Mouse (Mus musculus): Measurements from ENCODE around the gene Cdkl3. TPM values are rescaled to one million over a fixed set of nuclear protein-coding genes. Genes with fewer than 3 reads are reported as not detected.

Gene Cdkl3
- polyA plus RNA-seq, 1 experiment from 2014 or later: 9.4 TPM

DNA sequence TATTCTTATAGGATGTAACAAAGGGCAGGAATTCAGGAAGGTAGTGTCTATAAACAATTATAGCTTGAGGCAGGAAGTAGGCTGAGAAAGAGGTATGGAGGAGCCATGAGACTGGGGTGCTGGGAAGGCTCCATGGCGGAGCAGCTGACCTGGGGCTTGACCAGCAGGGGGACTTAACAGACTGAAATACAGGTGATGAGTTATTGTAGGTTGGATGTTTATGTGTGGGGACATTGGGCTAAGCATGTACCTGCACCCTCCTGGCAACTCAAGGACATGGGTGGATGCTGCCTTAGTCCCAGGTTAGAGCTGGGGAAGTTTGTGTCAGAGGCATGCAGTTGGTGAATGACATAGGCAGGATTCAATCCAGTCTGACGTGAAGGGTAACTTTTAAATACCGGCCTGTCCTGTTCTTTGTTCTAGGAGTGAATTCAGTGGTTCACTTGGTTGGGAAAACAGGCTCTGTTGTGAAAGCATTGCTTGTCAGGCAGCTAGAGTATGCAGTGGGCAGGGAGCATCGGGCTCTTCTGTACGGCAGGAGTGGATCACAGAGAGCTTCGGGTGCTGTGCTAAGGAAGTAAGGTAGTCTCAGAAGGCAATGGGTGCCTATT lies 72.8 kb downstream of the Cdkl3 start:
- Histone ChIP-seq H3K4me3 (no peak overlapping the region), H3K36me3 (no peaks in the 10 kb centered on the region), H3K27ac (ENCODE audit: poor library complexity, severe bottlenecking) (no peak overlapping the region), H3K4me2 (no peak overlapping the region), H3K27me3 (replicated peaks) (no peaks in the 10 kb centered on the region), H3K9ac (no peak overlapping the region), H3K4me1 (replicated peaks) (peaks cover 17% of the 10 kb centered on the region), H3K9me3 (replicated peaks) (no peaks in the 10 kb centered on the region)
- WGBS: 86% methylated on average over 6 of the region's 6 CpGs
- no peak for ATAC-seq (ENCODE audit: insufficient number of reproducible peaks, low FRiP score)

DNA sequence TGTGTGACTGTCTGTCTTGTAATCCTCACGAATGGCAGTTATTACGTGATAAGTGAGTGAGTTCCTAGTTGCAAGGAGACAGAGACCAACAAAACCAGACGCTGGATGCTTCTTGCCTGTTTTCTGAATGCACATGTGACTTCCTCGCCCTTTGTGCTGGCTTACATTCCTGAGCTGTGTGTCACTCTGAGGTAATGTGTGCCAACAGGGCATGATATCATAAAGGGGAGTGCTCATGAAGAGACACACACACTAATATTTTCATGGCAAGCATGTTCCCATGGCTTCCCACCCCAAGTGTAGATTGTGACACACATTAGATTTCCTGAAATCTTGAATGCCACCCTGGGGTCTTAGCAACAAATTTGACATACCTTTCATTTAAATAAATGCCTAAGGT lies 73.9 kb downstream of the Cdkl3 start:
- H3K9me3 ChIP-seq (replicated peaks): no peaks in the 10 kb centered on the region
- H3K4me2 ChIP-seq: no peak overlapping the region
- H3K4me3 ChIP-seq: no peak overlapping the region
- H3K27me3 ChIP-seq (replicated peaks): no peaks in the 10 kb centered on the region
- peaks cover 17% of the 10 kb centered on the region for H3K4me1 ChIP-seq (replicated peaks)
- no peak overlapping the region for H3K27ac ChIP-seq (ENCODE audit: poor library complexity, severe bottlenecking)
- no peak overlapping the region for H3K9ac ChIP-seq
- H3K36me3 ChIP-seq: no peaks in the 10 kb centered on the region
- no peak for ATAC-seq (ENCODE audit: insufficient number of reproducible peaks, low FRiP score)
- WGBS: 49% methylated on average over 4 of the region's 4 CpGs

GRCm38 (mm10) chr11:52079978-52080377 lies 76.0 kb downstream of the Cdkl3 start:
- Histone ChIP-seq H3K4me3 (no peak overlapping the region), H3K9ac (no peak overlapping the region), H3K36me3 (no peaks in the 10 kb centered on the region), H3K27me3 (replicated peaks) (no peaks in the 10 kb centered on the region), H3K4me1 (replicated peaks) (peaks cover 17% of the 10 kb centered on the region), H3K9me3 (replicated peaks) (no peaks in the 10 kb centered on the region), H3K4me2 (no peak overlapping the region), H3K27ac (ENCODE audit: poor library complexity, severe bottlenecking) (peak overlapping the region; percentile 34; the same call in 1 of the 2 replicates)
- 19% methylated on average over 5 of the region's 5 CpGs for WGBS
- peak; percentile 63; the same call in 1 of the 2 replicates for ATAC-seq (ENCODE audit: insufficient number of reproducible peaks, low FRiP score)

DNA sequence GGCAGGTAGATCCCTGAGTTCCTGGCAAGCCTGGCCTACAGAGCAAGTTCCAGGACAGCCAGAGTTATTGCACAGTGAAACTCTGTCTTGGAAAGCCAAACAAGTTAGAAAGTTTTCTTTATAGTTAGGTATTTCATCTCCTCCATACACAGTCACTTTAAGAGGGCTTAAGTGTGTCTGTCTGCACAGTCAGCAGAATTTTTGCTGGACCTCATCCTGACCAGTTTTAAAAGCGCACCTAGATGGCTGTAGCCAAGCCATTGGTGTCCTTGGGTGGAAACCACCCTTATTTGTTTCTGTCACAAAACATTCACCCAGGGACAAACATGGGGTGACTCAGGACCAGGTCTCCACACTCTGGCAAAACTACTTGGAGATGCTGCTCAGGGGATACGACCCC lies 76.6 kb downstream of the Cdkl3 start:
- WGBS: 87% methylated on average over 2 of the region's 2 CpGs
- Histone ChIP-seq H3K27me3 (replicated peaks) (no peaks in the 10 kb centered on the region), H3K9ac (no peak overlapping the region), H3K4me1 (replicated peaks) (peaks cover 20% of the 10 kb centered on the region), H3K9me3 (replicated peaks) (no peaks in the 10 kb centered on the region), H3K4me2 (no peak overlapping the region), H3K4me3 (no peak overlapping the region), H3K27ac (ENCODE audit: poor library complexity, severe bottlenecking) (no peak overlapping the region), H3K36me3 (no peaks in the 10 kb centered on the region)
- ATAC-seq (ENCODE audit: insufficient number of reproducible peaks, low FRiP score): no peak

- H3K36me3 ChIP-seq: no peaks in the 10 kb centered on the region
- H3K4me2 ChIP-seq: peak overlapping the region; percentile 47
- WGBS: 63% methylated on average over 4 of the region's 4 CpGs
- H3K4me1 ChIP-seq (replicated peaks): peaks cover 32% of the 10 kb centered on the region
- H3K27ac ChIP-seq (ENCODE audit: poor library complexity, severe bottlenecking): peak overlapping the region; percentile 71
- no peak for ATAC-seq (ENCODE audit: insufficient number of reproducible peaks, low FRiP score)
- peak overlapping the region; percentile 50; the same call in 1 of the 2 replicates for H3K9ac ChIP-seq
- no peak overlapping the region for H3K4me3 ChIP-seq
- no peaks in the 10 kb centered on the region for H3K27me3 ChIP-seq (replicated peaks)
- no peaks in the 10 kb centered on the region for H3K9me3 ChIP-seq (replicated peaks)
Observed at GRCm38 (mm10) chr11:52085857-52086203, 81.8 kb downstream of the Cdkl3 start.

- H3K27ac ChIP-seq (ENCODE audit: poor library complexity, severe bottlenecking): peak overlapping the region; percentile 71
- peak overlapping the region; percentile 47 for H3K4me2 ChIP-seq
- peaks cover 32% of the 10 kb centered on the region for H3K4me1 ChIP-seq (replicated peaks)
- H3K36me3 ChIP-seq: no peaks in the 10 kb centered on the region
- H3K27me3 ChIP-seq (replicated peaks): no peaks in the 10 kb centered on the region
- H3K4me3 ChIP-seq: no peak overlapping the region
- ATAC-seq (ENCODE audit: insufficient number of reproducible peaks, low FRiP score): no peak
- no peaks in the 10 kb centered on the region for H3K9me3 ChIP-seq (replicated peaks)
- WGBS: 41% methylated on average over 9 of the region's 9 CpGs
- H3K9ac ChIP-seq: peak overlapping the region; percentile 50
Observed at GRCm38 (mm10) chr11:52086204-52086864, 82.3 kb downstream of the Cdkl3 start.

- no peak overlapping the region for H3K9ac ChIP-seq
- H3K27ac ChIP-seq (ENCODE audit: poor library complexity, severe bottlenecking): no peak overlapping the region
- H3K4me2 ChIP-seq: peak overlapping the region; percentile 41
- H3K27me3 ChIP-seq (replicated peaks): no peaks in the 10 kb centered on the region; the same call in 1 of the 2 replicates
- ATAC-seq (ENCODE audit: insufficient number of reproducible peaks, low FRiP score): no peak
- no peak overlapping the region for H3K4me3 ChIP-seq
- 48% methylated on average over 8 of the region's 8 CpGs for WGBS
- H3K9me3 ChIP-seq (replicated peaks): no peaks in the 10 kb centered on the region
- H3K4me1 ChIP-seq (replicated peaks): peaks cover 32% of the 10 kb centered on the region
- H3K36me3 ChIP-seq: no peaks in the 10 kb centered on the region
Observed at GRCm38 (mm10) chr11:52089291-52089690, 85.3 kb downstream of the Cdkl3 start.

DNA sequence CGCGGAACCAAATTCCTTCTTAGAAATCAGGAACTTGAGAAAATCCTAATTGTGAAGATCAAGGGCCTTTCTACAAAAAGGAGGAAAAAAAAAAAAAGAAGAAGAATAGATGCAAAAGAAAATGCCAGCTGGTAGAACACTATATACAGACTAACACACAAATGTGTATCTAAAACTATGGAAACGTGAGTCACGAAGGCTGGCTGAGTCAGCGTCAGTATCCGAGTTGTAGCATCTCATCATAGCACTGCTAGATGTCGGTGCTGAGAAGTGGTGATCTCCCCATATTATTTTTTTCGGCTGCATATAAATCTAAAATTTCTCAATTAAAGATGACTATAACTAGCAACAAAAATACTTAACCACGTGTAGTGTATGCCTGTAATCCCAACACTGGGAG lies 87.2 kb downstream of the Cdkl3 start:
- ATAC-seq (ENCODE audit: insufficient number of reproducible peaks, low FRiP score): no peak
- 87% methylated on average over 9 of the region's 9 CpGs for WGBS

GRCm38 (mm10) chr11:52094568-52094967 lies 90.5 kb downstream of the Cdkl3 start:
- Histone ChIP-seq H3K4me2 (no peak overlapping the region), H3K4me3 (no peak overlapping the region), H3K36me3 (no peaks in the 10 kb centered on the region), H3K9me3 (replicated peaks) (no peaks in the 10 kb centered on the region), H3K27me3 (replicated peaks) (no peaks in the 10 kb centered on the region; the same call in 1 of the 2 replicates), H3K9ac (no peak overlapping the region), H3K4me1 (replicated peaks) (peaks cover 12% of the 10 kb centered on the region), H3K27ac (ENCODE audit: poor library complexity, severe bottlenecking) (peak overlapping the region; percentile 67; the same call in 1 of the 2 replicates)
- WGBS: 56% methylated on average over 5 of the region's 5 CpGs
- no peak for ATAC-seq (ENCODE audit: insufficient number of reproducible peaks, low FRiP score)

More for the DNA sequence above, 87.2 kb downstream of the Cdkl3 start:
- Histone ChIP-seq H3K9ac (no peak overlapping the region), H3K27me3 (replicated peaks) (no peaks in the 10 kb centered on the region; the same call in 1 of the 2 replicates), H3K4me1 (replicated peaks) (peaks cover 22% of the 10 kb centered on the region), H3K36me3 (no peaks in the 10 kb centered on the region), H3K27ac (ENCODE audit: poor library complexity, severe bottlenecking) (no peak overlapping the region), H3K4me2 (no peak overlapping the region), H3K9me3 (replicated peaks) (no peaks in the 10 kb centered on the region), H3K4me3 (no peak overlapping the region)

- H3K9ac ChIP-seq: no peak overlapping the region
- no peak overlapping the region for H3K27ac ChIP-seq (ENCODE audit: poor library complexity, severe bottlenecking)
- H3K36me3 ChIP-seq: no peaks in the 10 kb centered on the region
- WGBS: 61% methylated on average over 3 of the region's 3 CpGs
- no peak overlapping the region for H3K4me3 ChIP-seq
- H3K27me3 ChIP-seq (replicated peaks): no peaks in the 10 kb centered on the region; the same call in 1 of the 2 replicates
- no peak overlapping the region for H3K4me2 ChIP-seq
- H3K4me1 ChIP-seq (replicated peaks): peaks cover 27% of the 10 kb centered on the region
- no peaks in the 10 kb centered on the region for H3K9me3 ChIP-seq (replicated peaks)
- no peak for ATAC-seq (ENCODE audit: insufficient number of reproducible peaks, low FRiP score)
Observed at GRCm38 (mm10) chr11:52097016-52097415, 93.0 kb downstream of the Cdkl3 start.

- Histone ChIP-seq H3K9ac (peak overlapping the region; percentile 66; the same call in 1 of the 2 replicates), H3K27ac (ENCODE audit: poor library complexity, severe bottlenecking) (peak overlapping the region; percentile 90), H3K4me1 (replicated peaks) (peaks cover 29% of the 10 kb centered on the region), H3K4me3 (peak overlapping the region; percentile 95; the same call in 1 of the 2 replicates), H3K4me2 (peak overlapping the region; percentile 78), H3K9me3 (replicated peaks) (no peaks in the 10 kb centered on the region), H3K36me3 (no peaks in the 10 kb centered on the region), H3K27me3 (replicated peaks) (no peaks in the 10 kb centered on the region; the same call in 1 of the 2 replicates)
- WGBS: 78% methylated on average over 2 of the region's 2 CpGs
- ATAC-seq (ENCODE audit: insufficient number of reproducible peaks, low FRiP score): no peak
Observed at GRCm38 (mm10) chr11:52097596-52097995, 93.6 kb downstream of the Cdkl3 start.

All from heart, embryonic 12.5 days (tissue).